Mouse (Mus musculus): ENCODE measurements around the gene Tubd1.

Tubd1 gene

GRCm38 (mm10) chr11:86598572-86598971 lies 53.8 kb downstream of the Tubd1 start:
- no peak for DNase-seq (ENCODE audit: low spot score in 2 of 2)

- no peak for DNase-seq (ENCODE audit: low spot score in 2 of 2)
Observed at GRCm38 (mm10) chr11:86599378-86600208, 54.8 kb downstream of the Tubd1 start.

GRCm38 (mm10) chr11:86600209-86600557 lies 55.4 kb downstream of the Tubd1 start:
- DNase-seq (ENCODE audit: low spot score in 2 of 2): no peak

GRCm38 (mm10) chr11:86602116-86602515 lies 57.3 kb downstream of the Tubd1 start:
- no peak for DNase-seq (ENCODE audit: low spot score in 2 of 2)

- DNase-seq (ENCODE audit: low spot score in 2 of 2): no peak
Observed at GRCm38 (mm10) chr11:86603719-86604118, 58.9 kb downstream of the Tubd1 start.

- no peak for DNase-seq (ENCODE audit: low spot score in 2 of 2)
Observed at GRCm38 (mm10) chr11:86604289-86604688, 59.5 kb downstream of the Tubd1 start.

- no peak for DNase-seq (ENCODE audit: low spot score in 2 of 2)
Observed at GRCm38 (mm10) chr11:86604732-86605520, 60.1 kb downstream of the Tubd1 start.

GRCm38 (mm10) chr11:86606621-86607339 lies 62.0 kb downstream of the Tubd1 start:
- DNase-seq (ENCODE audit: low spot score in 2 of 2): no peak

- DNase-seq (ENCODE audit: low spot score in 2 of 2): no peak
Observed at GRCm38 (mm10) chr11:86607808-86608350, 63.1 kb downstream of the Tubd1 start.

- no peak for DNase-seq (ENCODE audit: low spot score in 2 of 2)
Observed at GRCm38 (mm10) chr11:86610239-86610638, 65.4 kb downstream of the Tubd1 start.

- DNase-seq (ENCODE audit: low spot score in 2 of 2): no peak
Observed at GRCm38 (mm10) chr11:86611991-86612390, 67.2 kb downstream of the Tubd1 start.

- peak in 1 of 2 experiments; percentile 30 for DNase-seq (ENCODE audit: low spot score in 2 of 2)
Observed at GRCm38 (mm10) chr11:86614056-86614530, 69.3 kb downstream of the Tubd1 start.

GRCm38 (mm10) chr11:86614607-86615006 lies 69.8 kb downstream of the Tubd1 start:
- DNase-seq (ENCODE audit: low spot score in 2 of 2): no peak
